Mouse (Mus musculus) liver, postnatal 0 days (tissue): ENCODE data around the gene Mettl3.

ENCODE experiments used
- CTCF ChIP-seq: sonication (generic); IDR thresholded peaks from 2 replicates; pipeline ENCODE4 v1.5.1; 2016; ENCODE audit warnings: antibody characterized with exemption, low read depth
- EP300 ChIP-seq: IDR thresholded peaks from 2 replicates; pipeline ENCODE4 v1.6.1; 2016; ENCODE audit warnings: antibody characterized with exemption, low read depth, mild to moderate bottlenecking

DNA sequence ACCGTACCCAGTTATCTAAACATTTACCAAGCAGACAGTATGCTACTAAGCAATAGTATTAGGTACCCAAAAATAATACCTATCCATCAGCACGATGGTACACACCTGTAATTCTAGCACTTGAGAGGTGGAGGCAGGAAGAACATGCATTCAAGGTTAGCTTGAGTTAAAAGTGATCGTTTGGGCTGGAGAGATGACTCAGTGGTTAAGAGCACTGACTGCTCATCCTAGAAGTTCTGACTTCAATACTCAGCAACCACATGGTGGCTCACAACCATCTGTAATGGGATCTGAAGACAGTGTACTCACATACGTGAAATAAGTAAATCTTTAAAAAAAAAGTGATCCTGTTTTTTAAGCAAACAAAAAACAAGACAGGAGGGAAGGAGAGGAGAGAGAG lies 58.8 kb downstream of the Mettl3 start:
- no peak for TF ChIP-seq CTCF
- TF ChIP-seq EP300 = no peak
